Mouse (Mus musculus) G1E (cell line): ENCODE results near the gene Cdc20b.

Experiments used
- CTCF ChIP-seq: IDR thresholded peaks from 2 replicates; pipeline ENCODE4 v1.5.1; 2012; ENCODE audit warnings: low read depth, low read length, inconsistent platforms, mixed read lengths
- GATA1 ChIP-seq: IDR thresholded peaks from 2 replicates; pipeline ENCODE4 v1.6.1; 2012; ENCODE audit warnings: borderline replicate concordance, low read length, inconsistent platforms, mixed read lengths
- GATA2 ChIP-seq: IDR thresholded peaks from 2 replicates; pipeline ENCODE4 v1.6.1; 2012; ENCODE audit warnings: low read depth, low read length, inconsistent platforms, borderline replicate concordance
- POLR2AphosphoS5 ChIP-seq: IDR thresholded peaks from 2 replicates; pipeline ENCODE4 v1.6.1; 2012; ENCODE audit warnings: low read depth, low read length, inconsistent platforms; ENCODE audit not compliant: insufficient replicate concordance
- TAL1 ChIP-seq: conservative IDR thresholded peaks from 2 replicates; pipeline ENCODE4 v1.6.1; 2012; ENCODE audit warnings: low read depth, low read length, inconsistent platforms, mixed read lengths

- TF ChIP-seq CTCF (no peak), GATA1 (no peak), TAL1 (no peak), POLR2AphosphoS5 (no peak), GATA2 (no peak)
Measured at GRCm38 (mm10) chr13:113090489-113090888, 55.6 kb downstream of the Cdc20b start.
